Mouse (Mus musculus) kidney, adult 10 weeks (tissue): ENCODE measurements around the gene Nab2. TPM values are rescaled to one million over a fixed set of nuclear protein-coding genes. Genes with fewer than 3 reads are reported as not detected.

Experiments used
- polyA plus RNA-seq: library from polyadenylated mRNA; stranded (reverse); fragments of 350-450 nt; fragmentation: Illumina TruSeq; extraction: RNeasy Lipid Tissue Mini Kit (QIAGEN cat#74804); gene quantifications from one replicate; pipeline ENCODE4 v1.2.3, GENCODE M21; 2014; ENCODE audit warnings: low read depth, low replicate concordance

Gene Nab2
- polyA plus RNA-seq, result 1.2 TPM

DNA sequence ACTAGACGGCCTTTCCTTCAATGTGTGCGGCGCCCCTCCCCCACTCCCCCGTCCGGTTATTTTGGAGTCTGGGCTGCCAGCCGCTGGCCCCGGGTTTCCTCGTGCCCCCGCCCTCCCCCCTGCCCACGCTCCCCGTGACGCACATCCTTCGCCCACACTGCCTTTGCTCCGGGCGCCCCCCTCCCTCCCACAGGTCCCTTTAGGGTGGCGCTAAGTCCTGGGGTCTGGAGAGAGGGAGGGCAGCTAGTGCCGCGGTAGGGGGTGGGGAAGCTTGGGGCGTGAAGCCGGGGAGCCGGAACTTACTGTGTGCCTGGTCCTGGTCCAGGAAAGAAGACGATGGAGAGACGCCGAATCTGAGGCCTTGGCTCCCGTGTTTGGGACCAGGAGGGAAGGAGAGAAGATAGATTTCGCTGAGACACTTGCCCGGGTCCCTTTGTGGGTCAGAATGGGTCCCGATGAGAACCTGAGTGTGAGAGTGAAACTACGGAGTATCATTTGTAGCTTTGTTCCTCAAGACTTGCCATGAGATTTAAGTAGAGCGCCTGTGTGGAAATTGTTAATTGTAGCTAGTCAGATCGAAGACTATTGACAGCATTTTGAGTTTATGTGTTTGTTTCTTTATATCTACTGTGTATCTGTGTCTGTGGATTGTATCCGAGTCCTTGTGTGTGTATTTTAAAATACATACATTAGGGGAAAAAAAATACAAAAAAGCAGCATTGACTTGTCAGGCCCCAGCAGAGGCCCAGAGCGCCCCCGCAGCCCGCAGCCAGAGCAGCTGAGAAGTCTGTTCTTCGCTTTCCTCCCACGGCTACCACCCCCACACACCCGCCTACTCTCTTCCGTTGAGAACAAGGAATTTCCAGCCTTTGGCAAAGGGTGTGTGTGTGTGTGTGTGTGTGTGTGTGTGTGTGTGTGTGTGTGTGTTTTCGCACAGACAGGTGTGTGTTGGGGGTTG lies at the start of gene Nab2:
Nab2 (minus strand) TSS at position 476 of the 958 bp plus-strand sequence.

DNA sequence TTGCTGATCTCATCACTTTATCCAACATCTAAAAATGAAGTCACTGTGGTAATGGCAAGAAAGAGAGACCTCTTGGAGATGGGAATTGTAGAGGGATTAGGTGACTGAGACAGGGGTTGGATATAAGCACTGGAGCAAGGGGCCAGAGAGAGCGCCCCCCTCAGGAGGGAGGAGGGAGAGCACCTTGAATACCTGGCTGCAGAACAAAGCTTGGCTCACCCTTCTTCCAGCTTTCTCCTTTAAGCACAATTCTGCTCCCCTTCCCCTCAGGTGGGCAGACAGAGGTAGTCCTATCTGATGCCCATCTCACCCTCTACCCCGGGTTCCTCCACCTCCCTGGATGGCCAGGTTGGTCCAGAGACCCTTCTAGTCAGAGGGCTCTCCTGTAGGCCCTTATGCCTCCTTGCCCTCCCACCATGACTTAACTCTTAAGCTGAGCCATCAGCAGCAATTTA lies 36.4 kb upstream of the Nab2 start, which contains the start of gene Myo1a:
Myo1a (plus strand) TSS at position 405 of the 455 bp plus-strand sequence.

DNA sequence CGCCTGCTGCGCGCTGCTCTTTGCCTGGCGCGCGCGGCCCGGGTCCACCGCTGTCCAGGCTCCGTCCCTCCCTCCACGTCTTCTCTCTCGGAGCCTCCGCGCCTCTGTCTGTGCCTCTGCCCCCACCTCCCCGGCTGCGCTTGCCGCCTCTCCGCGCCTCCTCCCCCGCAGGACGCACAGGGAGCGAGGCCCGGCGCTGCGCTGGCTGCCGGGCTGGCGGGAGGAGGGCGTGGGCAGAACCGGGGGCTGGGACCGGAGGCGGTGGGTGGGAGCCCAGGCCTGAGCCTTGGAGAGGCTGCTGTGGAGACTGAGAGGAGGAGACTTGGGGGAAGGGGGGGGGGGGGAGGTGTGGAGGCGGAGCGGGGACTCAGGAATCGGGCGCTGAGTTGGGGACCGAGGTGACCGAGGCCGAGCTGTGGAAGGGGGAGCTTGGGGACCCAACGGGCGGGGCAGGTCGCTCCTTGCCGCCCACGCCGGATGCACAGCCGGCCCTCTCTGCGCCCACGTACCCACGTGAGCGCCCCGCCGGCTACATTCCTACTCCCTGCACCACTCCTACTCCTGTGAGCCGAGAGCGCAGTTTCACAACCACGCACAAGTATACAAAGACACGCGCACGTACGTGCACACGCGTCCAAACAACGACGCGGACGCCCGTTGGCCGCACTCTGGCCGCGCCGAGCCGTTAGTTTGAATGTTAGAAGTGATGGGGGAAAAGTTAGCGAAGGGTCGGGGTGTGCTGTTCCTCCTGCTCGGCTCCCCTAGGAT lies 1.7 kb downstream of the Nab2 start, which contains the start of gene Nemp1:
Nemp1 (plus strand) TSS at position 401 of the 768 bp plus-strand sequence.

DNA sequence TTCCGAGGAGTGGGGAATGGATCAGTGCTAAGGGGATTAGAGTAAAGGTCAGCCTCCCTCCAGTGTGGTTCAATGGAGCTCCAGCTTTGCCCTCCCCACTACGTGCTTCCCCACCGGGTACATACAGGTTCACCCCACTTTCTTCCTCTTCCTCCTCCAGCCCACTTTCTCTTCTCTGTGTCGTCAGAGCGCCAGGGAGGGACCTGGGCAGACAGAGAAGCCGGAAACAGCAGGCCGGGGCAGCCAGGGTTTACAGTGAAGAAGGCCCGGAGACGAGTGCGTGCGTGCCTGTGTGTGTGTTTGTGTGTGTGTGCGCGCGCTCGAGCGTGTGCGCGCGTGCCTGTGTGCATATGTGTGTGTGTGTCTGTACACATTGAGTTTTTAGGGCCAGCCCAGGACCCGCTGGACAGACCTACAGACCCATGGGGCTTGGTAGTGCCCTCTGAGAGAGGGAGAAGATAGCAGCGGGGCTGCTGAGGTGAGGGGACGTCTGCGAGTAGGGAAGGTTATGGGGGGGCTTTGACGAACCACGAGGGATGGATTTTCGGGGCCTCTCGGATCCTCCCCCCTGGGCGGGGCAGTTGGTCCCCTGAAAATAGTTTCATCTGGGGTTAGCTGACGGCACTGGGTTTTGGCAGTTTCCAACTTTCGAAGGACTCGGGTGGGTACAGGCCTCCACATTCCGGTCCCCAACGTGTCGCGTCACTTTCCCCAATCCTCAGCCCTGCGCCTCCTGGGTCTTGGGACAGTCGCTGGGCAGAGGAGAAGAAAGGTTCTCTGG lies 25.4 kb downstream of the Nab2 start, which contains the start of gene Stat6:
Stat6 (plus strand) TSS at position 215 of the 781 bp plus-strand sequence.

DNA sequence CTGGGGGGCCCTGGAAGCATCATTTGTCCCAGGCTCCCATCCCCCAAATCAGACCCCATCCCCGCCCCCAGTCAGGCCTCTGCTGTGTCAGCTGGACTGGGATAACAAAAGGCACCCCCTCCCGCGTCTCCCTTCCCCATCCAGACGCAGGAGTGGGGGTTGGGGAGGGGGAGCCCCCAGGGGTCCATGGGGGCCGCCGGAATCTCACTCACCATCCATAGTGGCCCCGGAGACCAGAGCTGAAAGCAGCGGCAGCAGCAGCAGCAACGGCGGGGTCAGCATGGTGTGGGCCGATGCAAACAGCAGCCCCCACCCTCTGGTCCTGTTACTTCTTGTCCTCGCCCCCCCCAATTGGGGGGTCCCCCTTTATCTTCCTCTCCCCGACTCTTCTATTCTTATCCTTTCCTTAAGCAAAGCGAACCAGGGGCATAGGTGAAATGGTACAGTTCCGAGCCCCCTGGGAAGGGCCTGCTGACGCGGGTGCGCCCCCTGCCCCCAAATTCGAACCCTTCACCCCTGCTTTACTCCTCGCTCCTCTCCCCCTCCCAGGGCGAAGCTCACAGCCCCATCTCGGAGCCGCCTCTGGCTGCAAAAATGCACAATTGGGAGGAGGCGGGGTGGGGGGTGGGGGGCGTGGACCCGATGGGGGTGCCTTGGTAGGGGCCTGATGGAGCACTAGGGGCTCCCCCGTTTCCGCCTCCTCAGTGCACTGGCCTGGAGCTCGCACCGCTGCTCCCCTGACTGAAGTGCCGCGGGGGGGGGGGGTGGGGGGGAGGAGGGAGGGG lies 47.8 kb downstream of the Nab2 start, which contains the start of gene Lrp1:
Lrp1 (minus strand) TSS at position 743 of the 785 bp plus-strand sequence.

Other genes with a start within 250 kb of the Nab2 start
- gene Stac3, start 166.9 kb downstream of the Nab2 start, polyA plus RNA-seq, result not detected
- not detected for gene Ndufa4l2, start 153.6 kb downstream of the Nab2 start, polyA plus RNA-seq
- 7.9 TPM for gene Shmt2, start 146.1 kb downstream of the Nab2 start, polyA plus RNA-seq
- gene Nxph4, start 134.0 kb downstream of the Nab2 start, polyA plus RNA-seq, result not detected
- 1.5 TPM for gene Lrp1, start 47.4 kb downstream of the Nab2 start, polyA plus RNA-seq
- 22.0 TPM for gene Stat6, start 25.6 kb downstream of the Nab2 start, polyA plus RNA-seq
- gene Nemp1, start 1.7 kb downstream of the Nab2 start, polyA plus RNA-seq, result 5.9 TPM
- gene Myo1a, start 36.6 kb upstream of the Nab2 start, polyA plus RNA-seq, result not detected
- not detected for gene Tac2, start 55.9 kb upstream of the Nab2 start, polyA plus RNA-seq
- gene Zbtb39, start 71.0 kb upstream of the Nab2 start, polyA plus RNA-seq, result 2.1 TPM
- gene Gpr182, start 83.2 kb upstream of the Nab2 start, polyA plus RNA-seq, result 0.61 TPM
- gene Rdh1, start 91.2 kb upstream of the Nab2 start, polyA plus RNA-seq, result 1.1 TPM
- not detected for gene Rdh16f1, start 91.2 kb upstream of the Nab2 start, polyA plus RNA-seq
- 3.0 TPM for gene Rdh9, start 107.8 kb upstream of the Nab2 start, polyA plus RNA-seq
- gene Rdh16, start 132.6 kb upstream of the Nab2 start, polyA plus RNA-seq, result 190 TPM
- gene Rdh19, start 181.4 kb upstream of the Nab2 start, polyA plus RNA-seq, result 2.4 TPM
- gene Rdh16f2, start 197.9 kb upstream of the Nab2 start, polyA plus RNA-seq, result 144 TPM
- gene Rdh7, start 220.2 kb upstream of the Nab2 start, polyA plus RNA-seq, result not detected
- gene Sdr9c7, start 229.9 kb upstream of the Nab2 start, polyA plus RNA-seq, result 0.16 TPM